Mouse (Mus musculus) heart, embryonic 12.5 days (tissue): Measurements from ENCODE around the gene Pon2. TPM values are rescaled to one million over a fixed set of nuclear protein-coding genes. Genes with fewer than 3 reads are reported as not detected.
"Not testable (repeated sequence)": the region's sequence is repeated elsewhere in the genome, so short reads cannot be mapped to it uniquely, and the experiment has no call there.

Experiments
- ATAC-seq: fragments of 200-750 bp; cut with Nextera tagmentation; 2 replicates; pipeline ENCODE4 v1.8.0; 2017; ENCODE audit warnings: moderate TSS enrichment, moderate library complexity; ENCODE audit not compliant: insufficient number of reproducible peaks, low FRiP score
- H3K27ac ChIP-seq: fragments of 300-500 bp; sonication (generic); 2 replicates; pipeline ENCODE4 v1.5.1; 2016; ENCODE audit warnings: mild to moderate bottlenecking, moderate library complexity; ENCODE audit not compliant: poor library complexity, severe bottlenecking
- H3K27me3 ChIP-seq: fragments of 300-500 bp; sonication (generic); replicated peaks from 2 replicates; pipeline ENCODE4 v1.6.1; 2016; ENCODE audit warnings: mild to moderate bottlenecking, moderate library complexity
- H3K36me3 ChIP-seq: fragments of 300-500 bp; sonication (generic); 2 replicates; pipeline ENCODE4 v1.6.1; 2016; ENCODE audit warnings: mild to moderate bottlenecking, moderate library complexity
- H3K4me1 ChIP-seq: fragments of 300-500 bp; sonication (generic); replicated peaks from 2 replicates; pipeline ENCODE4 v1.6.1; 2016; ENCODE audit warnings: mild to moderate bottlenecking
- H3K4me2 ChIP-seq: fragments of 300-500 bp; sonication (generic); 2 replicates; pipeline ENCODE4 v1.6.1; 2016; ENCODE audit warnings: mild to moderate bottlenecking, moderate library complexity
- H3K4me3 ChIP-seq: fragments of 300-500 bp; sonication (generic); 2 replicates; pipeline ENCODE4 v1.5.1; 2016; ENCODE audit warnings: mild to moderate bottlenecking
- H3K9ac ChIP-seq: fragments of 300-500 bp; sonication (generic); 2 replicates; pipeline ENCODE4 v1.6.1; 2016; ENCODE audit warnings: mild to moderate bottlenecking, moderate library complexity
- H3K9me3 ChIP-seq: fragments of 300-500 bp; sonication (generic); replicated peaks from 2 replicates; pipeline ENCODE4 v1.6.1; 2016; ENCODE audit warnings: mild to moderate bottlenecking, moderate library complexity
- WGBS: fragments of 180-500 bp; shearing (Covaris S2); methylation state at CpG from one replicate; pipeline ENCODE4 v1.1.7; 2016; 5-methylcytosine and 5-hydroxymethylcytosine counted together
- polyA plus RNA-seq: library from polyadenylated mRNA; unstranded; fragments of >200 nt; fragmentation: Nextera tagmentation; extraction: Ambion mirVana; gene quantifications from 2 replicates; pipeline ENCODE4 v1.2.1, GENCODE M21; 2016

The Pon2 gene
- polyA plus RNA-seq = 38.5 and 39.9 TPM in 2 replicates

DNA sequence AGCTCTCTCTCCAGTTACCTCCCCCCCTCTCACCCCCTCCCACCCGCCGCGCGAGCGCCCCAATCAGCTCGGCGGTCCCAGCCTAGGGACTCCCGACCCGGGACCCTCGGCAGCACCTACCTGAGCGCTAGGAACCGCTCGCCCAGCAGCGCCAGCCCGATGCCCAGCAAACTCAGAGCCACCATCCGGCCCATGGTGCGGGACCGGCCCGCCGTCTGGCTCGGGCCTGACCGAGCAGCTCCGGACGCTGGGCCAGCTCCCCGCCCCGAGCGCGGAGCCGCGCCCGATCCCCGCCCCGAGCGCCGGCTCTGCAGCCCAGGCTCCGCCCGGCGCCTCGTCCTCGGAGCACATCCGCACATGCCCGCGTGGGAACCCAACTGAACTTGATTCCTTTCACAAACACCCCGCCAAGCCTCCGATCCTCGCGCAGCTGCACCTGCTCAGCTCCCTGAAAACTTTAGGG is at the start of gene Pon2:
Pon2 (minus strand) TSS at position 364 of the 463 bp plus-strand sequence.
- Histone ChIP-seq H3K36me3 (0 out of 2 replicates have a peak, but pooled peaks cover 3% of the 10 kb centered on the region), H3K27ac (peak within 1 kb of the TSS; percentile 84), H3K27me3 (no peaks in the 10 kb centered on the region), H3K4me2 (peak within 1 kb of the TSS; percentile 67), H3K4me1 (no peaks in the 10 kb centered on the region), H3K9ac (peak within 1 kb of the TSS; percentile 80), H3K9me3 (no peaks in the 10 kb centered on the region), H3K4me3 (peak within 1 kb of the TSS; percentile 73)
- WGBS = under 1% methylated on average over 38 of the region's 47 CpGs
- peak; percentile 97 for ATAC-seq

DNA sequence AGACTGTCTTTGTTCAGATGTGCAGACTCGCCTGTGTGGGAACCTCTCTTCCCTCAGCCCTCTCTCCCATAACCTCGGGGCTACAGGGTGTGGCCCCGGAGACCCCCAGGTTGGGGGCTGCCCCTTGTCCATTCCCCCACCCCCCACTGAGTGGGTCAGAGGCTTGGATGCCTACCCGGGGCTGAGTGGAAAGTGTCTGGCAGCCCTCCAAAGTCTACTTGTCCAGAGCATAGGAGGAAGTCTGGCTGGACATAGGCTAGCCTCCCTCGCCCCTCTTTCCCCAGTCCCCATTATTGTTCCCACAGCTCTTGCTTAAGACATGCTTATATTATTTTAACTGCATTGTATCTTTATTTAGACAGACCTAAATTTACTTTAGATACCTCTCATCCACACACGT is 46.0 kb upstream of the Pon2 start:
- ATAC-seq = peak; percentile 82
- Histone ChIP-seq H3K36me3 (no peaks in the 10 kb centered on the region), H3K4me1 (peaks cover 9% of the 10 kb centered on the region), H3K4me2 (peak overlapping the region; percentile 43), H3K9ac (no peak overlapping the region), H3K9me3 (no peaks in the 10 kb centered on the region), H3K4me3 (no peak overlapping the region), H3K27ac (peak overlapping the region; percentile 62; the same call in 1 of the 2 replicates), H3K27me3 (no peaks in the 10 kb centered on the region)
- 43% methylated on average over 6 of the region's 6 CpGs for WGBS

DNA sequence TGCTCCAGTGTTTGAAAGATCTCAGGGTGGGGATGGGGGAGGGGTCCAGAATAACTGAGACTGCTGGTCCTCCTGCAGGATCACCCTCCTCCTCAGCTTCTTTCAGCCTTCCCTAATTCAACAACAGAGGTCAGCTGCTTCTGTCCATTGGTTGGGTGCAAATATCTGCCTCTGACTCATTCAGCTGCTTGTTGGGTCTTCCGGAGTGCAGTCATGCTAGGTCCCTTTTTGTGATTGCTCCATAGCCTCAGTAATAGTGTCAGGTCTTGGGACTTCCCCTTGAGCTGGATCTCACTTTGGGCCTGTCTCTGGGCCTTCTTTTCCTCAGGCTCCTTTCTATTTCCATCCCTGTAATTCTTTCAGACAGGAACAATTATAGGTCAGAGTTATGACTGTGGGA is 41.0 kb upstream of the Pon2 start:
- not testable (repeated sequence) for H3K27me3 ChIP-seq, ATAC-seq
- 96% methylated on average over 1 of the region's 1 CpGs for WGBS

DNA sequence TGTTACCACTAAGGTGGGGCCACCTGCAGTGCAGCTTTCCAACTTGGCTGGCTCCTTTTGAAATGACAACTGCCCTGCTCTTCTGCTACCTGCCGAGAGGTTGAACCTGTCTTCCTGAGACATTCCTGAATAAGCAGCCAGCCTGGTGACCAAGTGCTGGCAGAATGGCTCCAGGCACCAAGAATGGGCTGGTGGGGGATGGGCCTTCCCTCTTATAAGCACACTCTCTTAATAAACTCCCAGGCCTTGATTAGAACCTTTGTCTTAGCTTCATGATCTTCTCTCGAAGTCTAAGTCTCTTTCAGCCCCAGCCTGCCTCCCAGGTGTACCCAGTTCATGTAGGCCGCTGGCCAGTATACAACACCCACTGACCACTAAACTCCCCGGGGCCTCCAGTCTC is 40.5 kb upstream of the Pon2 start:
- not testable (repeated sequence) for H3K9ac ChIP-seq, H3K27ac ChIP-seq, H3K27me3 ChIP-seq, H3K36me3 ChIP-seq, H3K4me1 ChIP-seq, H3K4me3 ChIP-seq, ATAC-seq, H3K9me3 ChIP-seq, H3K4me2 ChIP-seq
- WGBS = 89% methylated on average over 4 of the region's 4 CpGs

More for the DNA sequence above, 41.0 kb upstream of the Pon2 start:
- not testable (repeated sequence) for H3K27ac ChIP-seq, H3K4me2 ChIP-seq, H3K9ac ChIP-seq, H3K9me3 ChIP-seq, H3K4me1 ChIP-seq, H3K36me3 ChIP-seq, H3K4me3 ChIP-seq

DNA sequence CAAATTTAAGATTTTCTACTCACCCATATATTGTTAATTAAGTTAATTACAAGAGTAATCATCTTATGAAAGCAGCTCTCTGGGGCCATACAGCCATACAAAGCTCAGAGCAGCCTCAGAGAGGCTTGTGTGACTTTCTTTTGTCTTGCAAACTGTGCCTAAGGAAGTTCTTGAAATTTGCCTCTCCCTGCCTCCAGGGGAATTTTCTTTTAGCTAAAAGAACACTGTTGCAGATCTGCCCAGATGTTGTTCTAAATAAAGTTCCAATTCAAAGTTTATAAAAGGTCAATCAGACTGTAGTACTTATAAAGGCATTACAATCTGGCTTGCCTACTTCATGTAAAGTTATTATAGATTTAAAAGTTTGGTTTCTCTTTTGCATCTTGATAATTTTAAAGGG is 37.8 kb upstream of the Pon2 start:
- ATAC-seq, H3K4me1 ChIP-seq, H3K9me3 ChIP-seq, H3K4me3 ChIP-seq, H3K36me3 ChIP-seq, H3K27me3 ChIP-seq, H3K4me2 ChIP-seq, H3K9ac ChIP-seq, H3K27ac ChIP-seq: not testable (repeated sequence)

DNA sequence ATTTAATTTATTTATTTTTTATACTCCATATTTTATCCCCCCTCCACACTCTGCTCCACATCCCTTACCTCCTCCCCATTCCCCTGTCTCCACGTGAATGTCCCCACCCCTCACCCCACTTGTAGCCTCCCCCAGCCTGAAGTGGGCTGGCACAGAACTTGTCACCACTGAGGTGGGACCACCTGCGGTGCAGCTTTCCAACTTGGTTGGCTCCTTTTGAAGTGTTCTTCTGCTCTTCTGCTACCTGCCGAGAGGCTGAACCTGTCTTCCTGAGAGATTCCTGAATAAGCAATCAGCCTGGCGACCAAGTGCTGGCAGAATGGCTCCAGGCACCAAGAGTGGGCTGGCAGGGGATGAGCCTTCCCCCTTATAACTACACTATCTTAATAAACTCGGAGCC is 35.8 kb upstream of the Pon2 start:
- Histone ChIP-seq H3K9ac (no peak overlapping the region), H3K9me3 (no peaks in the 10 kb centered on the region), H3K4me2 (peak overlapping the region; percentile 48), H3K4me3 (0 out of 2 replicates have a peak overlapping the region, but pooled peaks have one; percentile 7), H3K27ac (no peak overlapping the region), H3K27me3 (no peaks in the 10 kb centered on the region), H3K4me1 (no peaks in the 10 kb centered on the region), H3K36me3 (no peaks in the 10 kb centered on the region)
- 53% methylated on average over 5 of the region's 5 CpGs for WGBS
- ATAC-seq = no peak

DNA sequence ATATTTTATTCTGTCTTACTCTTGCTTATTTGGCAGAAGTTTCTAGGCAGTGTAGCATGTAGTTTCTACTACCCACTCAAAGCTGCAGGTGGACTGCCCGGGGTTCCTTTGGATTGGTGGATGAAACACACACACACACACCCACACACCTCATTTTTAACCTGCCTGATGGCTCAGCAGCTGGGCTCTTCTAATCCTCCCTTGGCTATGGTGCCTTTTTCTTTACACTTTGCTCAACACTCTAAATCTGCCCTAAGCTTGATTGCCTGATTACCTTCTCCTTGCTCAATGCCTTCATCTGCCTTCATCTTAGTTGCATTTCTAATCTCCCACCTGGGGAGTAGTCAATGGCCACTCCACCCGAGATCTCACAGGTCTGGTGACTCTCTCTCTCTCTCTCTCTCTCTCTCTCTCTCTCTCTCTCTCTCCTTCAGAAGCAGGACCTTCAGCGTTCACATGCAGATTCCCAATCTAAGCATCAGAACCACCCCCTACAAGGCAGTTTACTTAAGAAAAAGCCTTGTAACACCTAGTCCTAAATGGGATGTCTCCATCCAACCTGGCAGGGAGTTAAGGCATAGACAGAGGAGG is 34.4 kb upstream of the Pon2 start:
- Histone ChIP-seq H3K9ac (no peak overlapping the region), H3K4me2 (no peak overlapping the region), H3K27ac (no peak overlapping the region), H3K9me3 (no peaks in the 10 kb centered on the region), H3K4me1 (no peaks in the 10 kb centered on the region), H3K4me3 (no peak overlapping the region), H3K27me3 (no peaks in the 10 kb centered on the region), H3K36me3 (no peaks in the 10 kb centered on the region)
- no peak for ATAC-seq
- 64% methylated on average over 3 of the region's 3 CpGs for WGBS

DNA sequence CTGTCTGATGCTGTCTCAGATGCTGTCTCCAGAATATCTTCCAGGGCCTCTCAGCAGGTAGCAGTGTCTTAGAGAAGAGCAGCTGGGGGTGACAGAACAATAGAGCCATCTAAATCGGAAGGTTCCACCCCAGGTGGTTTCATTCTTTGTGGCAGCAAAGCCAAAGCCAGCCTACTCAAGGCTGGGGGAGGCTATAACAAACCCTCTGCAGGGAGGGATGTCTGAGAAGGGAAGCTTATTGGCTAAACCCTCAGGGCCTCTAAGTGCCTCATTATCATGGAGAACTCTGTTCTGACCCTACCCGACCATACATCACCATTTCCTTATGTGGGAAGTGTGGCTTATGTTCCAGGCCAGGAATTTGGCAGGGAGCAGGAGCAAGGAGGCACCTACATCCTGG is 26.9 kb upstream of the Pon2 start:
- no peak for ATAC-seq
- peaks cover 8% of the 10 kb centered on the region; the same call in 1 of the 2 replicates for H3K9me3 ChIP-seq
- H3K9ac ChIP-seq = no peak overlapping the region
- 73% methylated on average over 2 of the region's 2 CpGs for WGBS
- no peak overlapping the region for H3K27ac ChIP-seq
- no peaks in the 10 kb centered on the region for H3K4me1 ChIP-seq
- no peaks in the 10 kb centered on the region for H3K27me3 ChIP-seq
- no peaks in the 10 kb centered on the region for H3K36me3 ChIP-seq
- H3K4me3 ChIP-seq = no peak overlapping the region
- H3K4me2 ChIP-seq = no peak overlapping the region

DNA sequence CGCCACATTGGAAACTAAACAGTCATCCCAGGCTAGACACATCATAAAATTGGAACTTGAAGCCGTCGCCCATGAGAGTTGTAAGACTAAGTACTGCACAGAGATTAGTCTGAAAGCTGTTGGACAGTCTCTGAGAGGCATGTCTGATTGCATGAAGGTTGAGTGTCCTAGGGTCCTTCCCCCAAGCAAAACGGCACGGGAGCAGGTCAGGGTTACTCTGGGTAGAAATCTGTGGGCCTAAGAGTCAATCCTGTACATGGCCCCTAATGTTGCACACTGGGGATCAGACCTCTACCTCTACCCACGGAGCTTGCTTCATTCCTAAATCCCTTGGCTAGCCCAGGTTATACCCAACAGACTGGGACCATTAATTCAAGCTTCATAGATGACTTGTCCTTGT is 25.8 kb upstream of the Pon2 start:
- not testable (repeated sequence) for H3K27ac ChIP-seq, H3K4me3 ChIP-seq, H3K27me3 ChIP-seq, H3K4me1 ChIP-seq, H3K9me3 ChIP-seq, H3K9ac ChIP-seq, H3K36me3 ChIP-seq, ATAC-seq, H3K4me2 ChIP-seq
- 94% methylated on average over 6 of the region's 6 CpGs for WGBS

DNA sequence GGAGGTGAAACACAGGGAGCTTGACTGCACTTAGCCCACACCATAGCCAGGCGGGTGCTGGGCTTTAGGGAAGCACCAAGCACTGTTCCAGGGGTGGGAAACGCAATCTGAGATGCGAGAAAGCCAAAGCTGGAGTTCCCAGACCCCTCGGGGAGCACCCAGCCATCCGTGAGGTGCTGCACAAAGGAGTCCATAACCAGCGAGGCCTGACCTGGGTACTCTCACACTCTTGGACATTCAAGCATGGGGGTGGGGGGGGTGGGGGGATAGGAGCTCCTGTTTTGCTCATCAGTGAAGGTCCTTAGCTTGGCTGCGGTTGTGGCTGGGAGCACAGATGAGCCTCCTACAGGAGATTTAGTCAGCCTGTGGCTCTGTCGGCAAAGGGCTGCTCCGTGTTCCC is 18.4 kb upstream of the Pon2 start:
- WGBS = 92% methylated on average over 9 of the region's 9 CpGs
- Histone ChIP-seq H3K27me3 (no peaks in the 10 kb centered on the region), H3K4me1 (peaks cover 6% of the 10 kb centered on the region; the same call in 1 of the 2 replicates), H3K4me2 (no peak overlapping the region), H3K9me3 (no peaks in the 10 kb centered on the region), H3K36me3 (no peaks in the 10 kb centered on the region), H3K9ac (no peak overlapping the region), H3K27ac (no peak overlapping the region), H3K4me3 (no peak overlapping the region)
- ATAC-seq = no peak

DNA sequence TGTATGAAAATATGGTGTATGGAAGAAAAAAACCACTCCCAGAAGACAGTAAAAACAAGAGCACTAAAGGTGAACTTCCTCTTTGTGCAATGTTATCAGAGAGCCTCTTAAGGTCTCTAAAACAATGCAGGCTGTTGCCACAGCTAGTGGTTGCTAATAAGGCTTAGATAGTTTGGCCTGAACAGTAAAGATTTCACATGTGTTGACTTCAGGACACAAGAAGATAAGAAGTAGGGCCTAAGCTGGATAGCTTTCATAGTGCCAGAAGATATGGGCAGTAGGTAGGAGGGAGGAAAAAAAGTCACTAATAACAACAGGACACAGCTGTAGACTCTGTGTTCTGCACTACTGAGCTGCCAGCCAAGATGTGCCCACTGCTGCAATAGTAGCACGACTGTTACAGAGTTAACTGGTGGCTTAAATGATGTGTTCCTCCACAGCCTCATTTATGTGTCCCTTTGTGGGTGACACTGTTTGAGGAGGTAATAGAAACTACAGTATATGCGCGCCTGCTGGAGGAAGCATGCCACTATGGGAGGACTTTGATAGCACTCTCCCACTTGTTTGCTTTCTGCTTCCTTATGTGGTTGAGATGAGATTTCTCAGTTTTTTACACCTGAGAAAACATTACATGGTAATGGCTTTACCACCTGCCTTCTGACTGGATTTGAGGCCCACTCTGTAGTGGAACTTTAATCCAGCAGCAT is 17.0 kb upstream of the Pon2 start:
- H3K27ac ChIP-seq = no peak overlapping the region
- no peaks in the 10 kb centered on the region for H3K9me3 ChIP-seq
- H3K9ac ChIP-seq = no peak overlapping the region
- WGBS = 75% methylated on average over 3 of the region's 3 CpGs
- no peak overlapping the region for H3K4me2 ChIP-seq
- H3K4me3 ChIP-seq = no peak overlapping the region
- ATAC-seq = peak; percentile 42; the same call in 1 of the 2 replicates
- H3K27me3 ChIP-seq = no peaks in the 10 kb centered on the region
- no peaks in the 10 kb centered on the region for H3K36me3 ChIP-seq
- H3K4me1 ChIP-seq = peaks cover 6% of the 10 kb centered on the region; the same call in 1 of the 2 replicates
